Mouse (Mus musculus) G1E (cell line): ENCODE data around the gene Cdkl2.

Experiments used
- CTCF ChIP-seq: IDR thresholded peaks from 2 replicates; pipeline ENCODE4 v1.5.1; 2012; ENCODE audit warnings: low read depth, low read length, inconsistent platforms, mixed read lengths
- GATA1 ChIP-seq: IDR thresholded peaks from 2 replicates; pipeline ENCODE4 v1.6.1; 2012; ENCODE audit warnings: borderline replicate concordance, low read length, inconsistent platforms, mixed read lengths
- POLR2AphosphoS5 ChIP-seq: IDR thresholded peaks from 2 replicates; pipeline ENCODE4 v1.6.1; 2012; ENCODE audit warnings: low read depth, low read length, inconsistent platforms; ENCODE audit not compliant: insufficient replicate concordance

DNA sequence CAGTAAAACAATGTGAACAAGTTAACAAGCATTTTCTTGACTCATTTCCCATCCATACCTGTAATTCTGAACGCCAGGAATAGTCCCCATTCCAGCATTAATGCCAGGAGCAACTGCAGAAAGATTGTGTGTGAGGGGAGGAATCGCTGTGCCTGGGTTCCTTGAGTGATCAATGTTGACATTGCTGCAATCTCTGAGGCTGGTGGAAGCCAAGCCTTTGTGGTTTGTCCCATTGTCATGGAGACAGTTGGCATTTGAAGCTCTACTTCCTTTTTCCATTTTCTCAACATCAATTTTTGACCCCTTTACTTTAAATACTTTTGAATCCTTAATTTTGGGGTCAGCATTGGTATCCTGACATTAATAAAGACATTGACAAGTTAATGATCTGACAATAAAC lies 23.7 kb downstream of the Cdkl2 start:
- TF ChIP-seq CTCF (no peak), GATA1 (no peak), POLR2AphosphoS5 (no peak)
